In genomic region chr13:81347261-81347980, GRCm38 (mm10) we compare ENCODE assay signal across 24 mouse cellular contexts.
DNase-seq lines count a peak whose midpoint lies in the region; ATAC-seq and TF ChIP-seq lines count a peak whose summit lies in the region.
"Had no signal": no experiment of that assay in that cellular context is flagged by ENCODE, and none has a peak within 500 bp of the region (broad histone marks: within the 10 kb centered on the region; RNA-seq: fewer than 3 reads in every experiment).

No protein-coding gene starts in this region.

- H3K4me3 ChIP-seq in intestine, postnatal 0 days (ENCODE audit: low read depth, low read length): no peak overlapping the region
- H3K4me3 ChIP-seq in intestine, embryonic 15.5 days (replicated peaks): no peak overlapping the region
- no peak overlapping the region for H3K4me3 ChIP-seq in kidney, embryonic 15.5 days (replicated peaks)
- H3K4me3 ChIP-seq: embryonic facial prominence, embryonic 15.5 days; forebrain, embryonic 10.5 days; heart, embryonic 10.5 days; hindbrain, embryonic 15.5 days; limb, embryonic 15.5 days; midbrain, embryonic 12.5 days; myocyte had no signal

- peak; percentile 45 for DNase-seq in CD4-positive helper T cell, adult 2 months (ENCODE audit: low read depth, low spot score)
- DNase-seq in T-cell, adult 2 months (ENCODE audit: low spot score): peak; percentile 44
- no peak for DNase-seq in gastrocnemius, postnatal 14 days
- DNase-seq: cerebellum, adult 9-11 months; embryo, embryonic 11 days; gastrocnemius, postnatal 25 days; heart, postnatal 10 days; kidney, adult 8-10 months; kidney, postnatal 4 days; lung, adult 18-20 months; retina, postnatal 1 day; right cerebral cortex, postnatal 4 days had no signal

- H3K9me3 ChIP-seq in intestine, postnatal 0 days (ENCODE audit: control insufficient read depth): no peaks in the 10 kb centered on the region
- H3K9me3 ChIP-seq in intestine, embryonic 15.5 days: no peaks in the 10 kb centered on the region
- H3K9me3 ChIP-seq in kidney, embryonic 15.5 days (replicated peaks): no peaks in the 10 kb centered on the region
- H3K9me3 ChIP-seq: embryonic facial prominence, embryonic 15.5 days; heart, embryonic 10.5 days; hindbrain, embryonic 15.5 days; limb, embryonic 15.5 days had no signal

- H3K27ac ChIP-seq in intestine, postnatal 0 days (ENCODE audit: low read depth, low read length): no peak overlapping the region
- H3K27ac ChIP-seq in intestine, embryonic 15.5 days: no peak overlapping the region
- no peak overlapping the region for H3K27ac ChIP-seq in kidney, embryonic 15.5 days
- H3K27ac ChIP-seq: embryonic facial prominence, embryonic 15.5 days; forebrain, embryonic 10.5 days; heart, embryonic 10.5 days; hindbrain, embryonic 15.5 days; limb, embryonic 15.5 days; midbrain, embryonic 12.5 days had no signal

- H3K4me1 ChIP-seq in intestine, postnatal 0 days (replicated peaks; ENCODE audit: control insufficient read depth, insufficient read depth, low read length): no peaks in the 10 kb centered on the region
- no peaks in the 10 kb centered on the region for H3K4me1 ChIP-seq in intestine, embryonic 15.5 days (replicated peaks)
- H3K4me1 ChIP-seq in kidney, embryonic 15.5 days: peaks cover 4% of the 10 kb centered on the region; the same call in 1 of the 2 replicates
- H3K4me1 ChIP-seq: embryonic facial prominence, embryonic 15.5 days; hindbrain, embryonic 15.5 days; limb, embryonic 15.5 days; midbrain, embryonic 12.5 days had no signal

- no peaks in the 10 kb centered on the region for H3K27me3 ChIP-seq in intestine, postnatal 0 days (replicated peaks; ENCODE audit: control insufficient read depth, insufficient read depth, low read length)
- no peaks in the 10 kb centered on the region for H3K27me3 ChIP-seq in intestine, embryonic 15.5 days (replicated peaks)
- no peaks in the 10 kb centered on the region for H3K27me3 ChIP-seq in kidney, embryonic 15.5 days
- H3K27me3 ChIP-seq: embryonic facial prominence, embryonic 15.5 days; hindbrain, embryonic 15.5 days; limb, embryonic 15.5 days; midbrain, embryonic 12.5 days had no signal

- H3K36me3 ChIP-seq in intestine, postnatal 0 days (ENCODE audit: control insufficient read depth, insufficient read depth): no peaks in the 10 kb centered on the region
- no peaks in the 10 kb centered on the region for H3K36me3 ChIP-seq in intestine, embryonic 15.5 days
- H3K36me3 ChIP-seq in kidney, embryonic 15.5 days: no peaks in the 10 kb centered on the region
- H3K36me3 ChIP-seq: embryonic facial prominence, embryonic 15.5 days; heart, embryonic 10.5 days; hindbrain, embryonic 15.5 days; limb, embryonic 15.5 days had no signal

- no peak overlapping the region for H3K9ac ChIP-seq in intestine, postnatal 0 days (ENCODE audit: low read depth, low read length)
- H3K9ac ChIP-seq in intestine, embryonic 15.5 days: no peak overlapping the region
- H3K9ac ChIP-seq in kidney, embryonic 15.5 days: no peak overlapping the region
- H3K9ac ChIP-seq: embryonic facial prominence, embryonic 15.5 days; hindbrain, embryonic 15.5 days; limb, embryonic 15.5 days; midbrain, embryonic 12.5 days had no signal

- no peak for ATAC-seq in intestine, postnatal 0 days
- no peak for ATAC-seq in intestine, embryonic 15.5 days
- peak; percentile 46 for ATAC-seq in inflammation-experienced regulatory T-cells, adult 6 months
- no peak for ATAC-seq in kidney, embryonic 15.5 days (replicated peaks; ENCODE audit: low FRiP score)
- no peak for ATAC-seq in monocyte, adult 5-6 weeks (replicated peaks; ENCODE audit: insufficient number of reproducible peaks, low FRiP score, low TSS enrichment, poor library complexity, severe bottlenecking)

- H3K4me2 ChIP-seq in intestine, postnatal 0 days (replicated peaks; ENCODE audit: low read depth): no peak overlapping the region
- no peak overlapping the region for H3K4me2 ChIP-seq in intestine, embryonic 15.5 days (replicated peaks)
- no peak overlapping the region for H3K4me2 ChIP-seq in kidney, embryonic 15.5 days
- H3K4me2 ChIP-seq: embryonic facial prominence, embryonic 15.5 days; hindbrain, embryonic 15.5 days; limb, embryonic 15.5 days; midbrain, embryonic 12.5 days had no signal

- intact Hi-C loops in gastrocnemius, postnatal 14 days (cut with DNase I; ENCODE audit: low total_unique reads): no loop called here

- TF ChIP-seq CTCF in intestine, postnatal 0 days (IDR thresholded peaks at IDR 0.05; ENCODE audit: low read depth): 0 out of 2 replicates have a peak, but pooled peaks have one; percentile 10

- 86% methylated on average over 15 of the region's 15 CpGs for WGBS in intestine, postnatal 0 days
- WGBS in intestine, embryonic 15.5 days: 84% methylated on average over 15 of the region's 15 CpGs
- 83% methylated on average over 15 of the region's 15 CpGs for WGBS in kidney, embryonic 15.5 days
